Comparison of ENCODE assay signal across 7 mouse cellular contexts in the genomic region with DNA sequence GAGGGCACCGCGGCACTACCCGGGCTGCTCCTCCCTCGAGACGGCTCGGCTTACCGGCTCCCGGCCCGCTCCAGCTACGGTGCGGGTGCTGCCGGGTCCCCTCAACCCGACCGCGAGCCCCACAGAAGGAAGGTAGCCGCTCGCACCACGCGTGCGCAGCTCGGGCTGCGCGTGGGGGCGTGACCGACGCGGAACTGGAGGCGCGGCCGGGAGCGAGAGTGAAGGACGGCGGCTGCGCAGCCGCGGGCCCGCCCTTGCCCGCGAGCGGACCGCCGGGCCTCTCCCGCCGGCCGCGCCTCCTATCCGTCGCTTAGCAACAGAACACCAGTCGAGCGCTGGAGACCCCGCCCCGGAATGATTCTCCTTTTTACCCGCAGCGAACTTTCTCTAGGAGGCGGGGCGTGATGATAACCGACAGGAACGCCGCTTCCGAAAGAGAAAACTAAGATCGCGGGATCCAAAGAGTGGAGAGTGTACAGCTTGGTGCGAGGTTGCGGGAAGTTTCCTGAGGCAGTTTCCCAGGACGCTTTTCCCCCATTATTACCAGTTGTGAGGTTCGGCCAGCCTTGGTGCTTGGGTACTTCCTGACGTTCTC. TPM values are rescaled to one million over a fixed set of nuclear protein-coding genes. Genes with fewer than 3 reads are reported as not detected.
A peak's percentile ranks its signal among the peaks of the same experiment; 100 is the strongest.
DNase-seq lines count a peak whose midpoint lies in the region; ATAC-seq and TF ChIP-seq lines count a peak whose summit lies in the region.

A gene (minus strand): TSS at position 144 of the 595 bp plus-strand sequence.

- H3K4me1 ChIP-seq in intestine, postnatal 0 days (replicated peaks; ENCODE audit: control insufficient read depth, insufficient read depth, low read length): no peaks in the 10 kb centered on the region
- H3K4me1 ChIP-seq in midbrain, embryonic 12.5 days: peaks cover 10% of the 10 kb centered on the region
- no peaks in the 10 kb centered on the region; the same call in 1 of the 2 replicates for H3K4me1 ChIP-seq in small intestine, adult 2 months (ENCODE audit: control insufficient read depth, insufficient read depth, insufficient read length, low read length)

- no peak for TF ChIP-seq CTCF in intestine, postnatal 0 days (IDR thresholded peaks at IDR 0.05; ENCODE audit: low read depth)
- TF ChIP-seq CTCF in small intestine, adult 2 months (IDR thresholded peaks at IDR 0.05; ENCODE audit: extremely low read depth, insufficient read length, insufficient replicate concordance, low read depth, low read length): no peak

- peak; percentile 52; the same call in 1 of the 2 replicates for TF ChIP-seq POLR2A in small intestine, adult 2 months (IDR thresholded peaks at IDR 0.05; ENCODE audit: low read depth, low read length)

- H3K27me3 ChIP-seq in intestine, postnatal 0 days (replicated peaks; ENCODE audit: control insufficient read depth, insufficient read depth, low read length): peaks cover 11% of the 10 kb centered on the region; the same call in 1 of the 2 replicates
- H3K27me3 ChIP-seq in midbrain, embryonic 12.5 days: peaks cover 17% of the 10 kb centered on the region
- H3K27me3 ChIP-seq in small intestine, adult 2 months (ENCODE audit: control insufficient read depth, insufficient read depth, low read length): no peaks in the 10 kb centered on the region; the same call in 1 of the 2 replicates

- H3K9ac ChIP-seq in intestine, postnatal 0 days (ENCODE audit: low read depth, low read length): peak within 1 kb of the TSS; percentile 48
- peak within 1 kb of the TSS; percentile 66 for H3K9ac ChIP-seq in midbrain, embryonic 12.5 days (replicated peaks)

- DNase-seq in adrenal gland, adult 2 months: peak; percentile 97
- peak; percentile 90 for DNase-seq in embryo, embryonic 11.5 days (ENCODE audit: low read depth, low spot score)
- DNase-seq in gastrocnemius, postnatal 4 days (ENCODE audit: low spot score in 2 of 2): peak; percentile 69 to 84
- DNase-seq in left cerebral cortex, postnatal 4 days: peak; percentile 89

- peak within 1 kb of the TSS; percentile 75 for H3K4me3 ChIP-seq in intestine, postnatal 0 days (ENCODE audit: low read depth, low read length)
- peak within 1 kb of the TSS; percentile 74 for H3K4me3 ChIP-seq in midbrain, embryonic 12.5 days
- H3K4me3 ChIP-seq in small intestine, adult 2 months (ENCODE audit: low read depth, low read length): peak within 1 kb of the TSS; percentile 85

- under 1% methylated on average over 67 of the region's 67 CpGs for WGBS in intestine, postnatal 0 days
- WGBS in midbrain, embryonic 12.5 days: under 1% methylated on average over 54 of the region's 67 CpGs
- 1% methylated on average over 67 of the region's 67 CpGs for WGBS in small intestine, adult 2 months

- peak within 1 kb of the TSS; percentile 98 for H3K4me2 ChIP-seq in intestine, postnatal 0 days (replicated peaks; ENCODE audit: low read depth)
- H3K4me2 ChIP-seq in midbrain, embryonic 12.5 days (replicated peaks): peak within 1 kb of the TSS; percentile 98

- H3K36me3 ChIP-seq in intestine, postnatal 0 days (ENCODE audit: control insufficient read depth, insufficient read depth): no peaks in the 10 kb centered on the region
- no peaks in the 10 kb centered on the region for H3K36me3 ChIP-seq in midbrain, embryonic 12.5 days
- no peaks in the 10 kb centered on the region for H3K36me3 ChIP-seq in small intestine, adult 2 months (ENCODE audit: control insufficient read depth, insufficient read depth, low read length)

- ATAC-seq in intestine, postnatal 0 days: peak; percentile 97
- peak; percentile 98 for ATAC-seq in midbrain, embryonic 12.5 days (ENCODE audit: low FRiP score, low read depth)

- intact Hi-C loops in left cerebral cortex, postnatal 4 days (cut with DNase I): no loop called here

- peak within 1 kb of the TSS; percentile 57 for H3K27ac ChIP-seq in intestine, postnatal 0 days (ENCODE audit: low read depth, low read length)
- H3K27ac ChIP-seq in midbrain, embryonic 12.5 days (replicated peaks): no peak within 1 kb of the TSS
- H3K27ac ChIP-seq in small intestine, adult 2 months (ENCODE audit: insufficient read depth, low read depth, low read length): peak within 1 kb of the TSS; percentile 87

- no peaks in the 10 kb centered on the region for H3K9me3 ChIP-seq in intestine, postnatal 0 days (ENCODE audit: control insufficient read depth)
- no peaks in the 10 kb centered on the region for H3K9me3 ChIP-seq in midbrain, embryonic 12.5 days

RNA-seq across cellular contexts. Expression of the gene that starts here (rescaled TPM):
- total RNA-seq in adrenal gland, adult 2 months (2021): 10 to 100 TPM; 26.2 to 31.5 TPM
- 0.45 and 0.55 TPM in 2 replicates for polyA plus RNA-seq in adrenal gland, adult 2 months (2012; rRNA removed)
- total RNA-seq in gastrocnemius, postnatal 4 days (2021): 10 to 100 TPM; 17.4 to 17.7 TPM
- 6.3 and 6.9 TPM in 2 replicates for polyA plus RNA-seq in intestine, postnatal 0 days (2015; fragmentation: Nextera tagmentation; extraction: Ambion mirVana)
- total RNA-seq in left cerebral cortex, postnatal 4 days (2021): 10 to 100 TPM; 36.3 to 41.0 TPM
- polyA plus RNA-seq in midbrain, embryonic 12.5 days (2016; fragmentation: Nextera tagmentation; extraction: Ambion mirVana): 12.9 and 13.1 TPM in 2 replicates
- 0.47 and 0.84 TPM in 2 replicates for polyA plus RNA-seq in small intestine, adult 2 months (2012; rRNA removed)
